Comparison of ENCODE assay signal across 21 mouse cellular contexts in the genomic region with DNA sequence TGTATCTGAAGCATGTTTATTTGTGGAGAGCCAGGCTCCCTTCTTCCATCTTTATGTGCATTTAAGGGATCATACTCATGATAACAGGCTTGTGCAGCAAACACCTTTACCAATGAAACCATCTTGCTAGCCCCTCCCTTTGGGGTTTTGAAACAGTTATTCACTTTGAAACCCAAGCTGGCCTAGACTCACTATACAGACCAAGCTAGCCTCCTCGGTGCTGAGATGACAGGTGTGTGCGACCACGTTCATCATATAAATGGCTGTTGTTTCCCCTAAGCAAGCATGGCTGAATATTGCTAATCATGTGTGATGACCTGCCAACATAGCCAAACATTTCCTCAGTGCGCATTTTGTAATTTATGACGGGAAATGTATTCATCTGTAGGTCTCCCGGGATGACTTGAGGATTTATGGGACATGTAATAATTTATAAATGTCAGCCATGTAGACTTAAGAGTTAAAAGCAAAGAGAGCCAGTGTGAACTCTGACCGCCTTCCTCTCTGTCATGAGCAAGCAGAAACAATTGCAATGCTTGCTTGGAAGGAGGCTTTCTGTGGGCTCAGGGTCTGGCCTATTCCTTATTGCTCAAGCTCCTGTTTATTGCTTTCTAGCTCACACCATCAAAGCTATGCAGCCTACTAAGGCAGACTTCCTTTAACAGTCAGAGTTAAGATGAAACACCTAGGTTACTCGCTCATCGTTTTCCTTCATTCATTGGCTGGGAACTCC.
DNase-seq lines count a peak whose midpoint lies in the region; ATAC-seq and TF ChIP-seq lines count a peak whose summit lies in the region.
"Had no signal": no experiment of that assay in that cellular context is flagged by ENCODE, and none has a peak within 500 bp of the region (broad histone marks: within the 10 kb centered on the region; RNA-seq: fewer than 3 reads in every experiment).

No protein-coding gene starts in this region.

- TF ChIP-seq CTCF in stomach, postnatal 0 days (IDR thresholded peaks at IDR 0.05; ENCODE audit: low read depth): no peak

- no peaks in the 10 kb centered on the region for H3K27me3 ChIP-seq in intestine, embryonic 14.5 days (replicated peaks; ENCODE audit: control insufficient read depth, insufficient read depth, low read length)
- H3K27me3 ChIP-seq in stomach, postnatal 0 days (ENCODE audit: control insufficient read depth, insufficient read depth, low read length): no peaks in the 10 kb centered on the region
- H3K27me3 ChIP-seq in midbrain, embryonic 14.5 days (ENCODE audit: control insufficient read depth, insufficient read depth, low read length): no peaks in the 10 kb centered on the region
- H3K27me3 ChIP-seq: limb, embryonic 12.5 days; liver, embryonic 13.5 days; lung, embryonic 15.5 days had no signal

- TF ChIP-seq EP300 in stomach, postnatal 0 days (optimal IDR thresholded peaks at IDR 0.05): no peak

- peak; percentile 76; the same call in 1 of the 2 replicates for ATAC-seq in intestine, embryonic 14.5 days (replicated peaks; ENCODE audit: low FRiP score, low TSS enrichment, low read depth)
- peak; percentile 67 for ATAC-seq in stomach, postnatal 0 days (ENCODE audit: low FRiP score, low TSS enrichment)
- no peak for ATAC-seq in frontal cortex, adult (ENCODE audit: low TSS enrichment)
- no peak for ATAC-seq in midbrain, embryonic 14.5 days (ENCODE audit: low FRiP score, low TSS enrichment)
- ATAC-seq: activated CD4-positive, CD25-positive, alpha-beta regulatory T cell, adult 4 months; forebrain, embryonic 14.5 days; Patski had no signal

- no peak overlapping the region for H3K4me3 ChIP-seq in intestine, embryonic 14.5 days (ENCODE audit: low read depth, low read length)
- H3K4me3 ChIP-seq in stomach, postnatal 0 days (ENCODE audit: low read depth, low read length): no peak overlapping the region
- no peak overlapping the region for H3K4me3 ChIP-seq in midbrain, embryonic 14.5 days (replicated peaks; ENCODE audit: low read depth, low read length)
- H3K4me3 ChIP-seq: embryonic facial prominence, embryonic 10.5 days; gastrocnemius, adult 2 months; hindbrain, embryonic 10.5 days; limb, embryonic 12.5 days; liver, embryonic 13.5 days; lung, embryonic 15.5 days had no signal

- H3K9me3 ChIP-seq in intestine, embryonic 14.5 days (ENCODE audit: control insufficient read depth, low read length): no peaks in the 10 kb centered on the region
- no peaks in the 10 kb centered on the region for H3K9me3 ChIP-seq in stomach, postnatal 0 days (ENCODE audit: control insufficient read depth, low read length)
- H3K9me3 ChIP-seq in midbrain, embryonic 14.5 days (ENCODE audit: control insufficient read depth, low read length): no peaks in the 10 kb centered on the region
- H3K9me3 ChIP-seq: embryonic facial prominence, embryonic 10.5 days; hindbrain, embryonic 10.5 days; limb, embryonic 12.5 days; liver, embryonic 13.5 days; lung, embryonic 15.5 days had no signal

- no peak overlapping the region for H3K4me2 ChIP-seq in intestine, embryonic 14.5 days (ENCODE audit: low read length)
- H3K4me2 ChIP-seq in stomach, postnatal 0 days (replicated peaks; ENCODE audit: low read depth): no peak overlapping the region
- H3K4me2 ChIP-seq in midbrain, embryonic 14.5 days (ENCODE audit: low read length): no peak overlapping the region
- H3K4me2 ChIP-seq: limb, embryonic 12.5 days; liver, embryonic 13.5 days; lung, embryonic 15.5 days had no signal

- DNase-seq in kidney, postnatal 10 days: peak; percentile 16
- DNase-seq in kidney, adult 11 months: no peak
- DNase-seq in embryo, embryonic 10.5 days (ENCODE audit: low spot score): peak; percentile 59
- DNase-seq in intestine, embryonic 14.5 days (ENCODE audit: low spot score): no peak
- DNase-seq in stomach, postnatal 0 days (ENCODE audit: low spot score): peak; percentile 22
- DNase-seq in midbrain, embryonic 14.5 days: no peak
- DNase-seq: adrenal gland, postnatal 25 days; cerebellum, adult 8-10 months; gastrocnemius, adult 2 months; heart, adult 18-20 months; layer of hippocampus, adult 9-11 months; liver, embryonic 13.5 days; right cerebral cortex, postnatal 25 days had no signal

- no peaks in the 10 kb centered on the region for H3K36me3 ChIP-seq in intestine, embryonic 14.5 days (ENCODE audit: control insufficient read depth, insufficient read depth, low read length)
- no peaks in the 10 kb centered on the region for H3K36me3 ChIP-seq in stomach, postnatal 0 days (ENCODE audit: control insufficient read depth, insufficient read depth, low read length)
- no peaks in the 10 kb centered on the region for H3K36me3 ChIP-seq in midbrain, embryonic 14.5 days (ENCODE audit: control insufficient read depth, insufficient read depth, low read length)
- H3K36me3 ChIP-seq: embryonic facial prominence, embryonic 10.5 days; limb, embryonic 12.5 days; lung, embryonic 15.5 days had no signal

- 42% methylated on average over 9 of the region's 9 CpGs for WGBS in intestine, embryonic 14.5 days
- WGBS in stomach, postnatal 0 days: 23% methylated on average over 9 of the region's 9 CpGs
- 83% methylated on average over 9 of the region's 9 CpGs for WGBS in midbrain, embryonic 14.5 days

- no peak overlapping the region; the same call in 1 of the 2 replicates for H3K27ac ChIP-seq in intestine, embryonic 14.5 days (ENCODE audit: low read depth)
- H3K27ac ChIP-seq in stomach, postnatal 0 days (replicated peaks): no peak overlapping the region
- no peak overlapping the region for H3K27ac ChIP-seq in midbrain, embryonic 14.5 days (replicated peaks; ENCODE audit: low read depth, low read length)
- H3K27ac ChIP-seq: embryonic facial prominence, embryonic 10.5 days; gastrocnemius, adult 2 months; hindbrain, embryonic 10.5 days; limb, embryonic 12.5 days; liver, embryonic 13.5 days; lung, embryonic 15.5 days had no signal

- H3K4me1 ChIP-seq in intestine, embryonic 14.5 days (replicated peaks; ENCODE audit: control insufficient read depth, insufficient read depth, low read length): no peaks in the 10 kb centered on the region
- no peaks in the 10 kb centered on the region for H3K4me1 ChIP-seq in stomach, postnatal 0 days (replicated peaks; ENCODE audit: control insufficient read depth, insufficient read depth)
- H3K4me1 ChIP-seq in midbrain, embryonic 14.5 days (ENCODE audit: control insufficient read depth, insufficient read depth, low read length): no peaks in the 10 kb centered on the region
- H3K4me1 ChIP-seq: liver, embryonic 13.5 days; lung, embryonic 15.5 days had no signal

- no peak overlapping the region for H3K9ac ChIP-seq in intestine, embryonic 14.5 days (ENCODE audit: low read length)
- H3K9ac ChIP-seq in stomach, postnatal 0 days (ENCODE audit: low read length): no peak overlapping the region
- H3K9ac ChIP-seq in midbrain, embryonic 14.5 days (replicated peaks; ENCODE audit: low read length): no peak overlapping the region
- H3K9ac ChIP-seq: limb, embryonic 12.5 days; liver, embryonic 13.5 days; lung, embryonic 15.5 days had no signal

Comparison
In these comparisons a context has a peak if more than half of its experiments do, and no peak if none do; other contexts are left out.
1. DNase-seq: peak in kidney, postnatal 10 days (single experiment), embryo, embryonic 10.5 days (single experiment) and stomach, postnatal 0 days (single experiment); none in kidney, adult 11 months (single experiment), intestine, embryonic 14.5 days (single experiment) and midbrain, embryonic 14.5 days (single experiment).
2. ATAC-seq: peak in intestine, embryonic 14.5 days (single experiment) and stomach, postnatal 0 days (single experiment); none in frontal cortex, adult (single experiment) and midbrain, embryonic 14.5 days (single experiment).